Mouse (Mus musculus): Measurements from ENCODE around the gene Yaf2. TPM values are rescaled to one million over a fixed set of nuclear protein-coding genes. Genes with fewer than 3 reads are reported as not detected.

The Yaf2 gene
- total and polyA plus RNA-seq, 3 experiments, result 37.7 to 50.7 TPM; not detected in 1

GRCm38 (mm10) chr15:93259933-93260332 lies 76.8 kb downstream of the Yaf2 start:
- H3K9me3 ChIP-seq (replicated peaks; ENCODE audit: insufficient read depth, low read length), result no peaks in the 10 kb centered on the region
- peaks cover 0 to 2% of the 10 kb centered on the region in 2 experiments; a peak in 1 of 4 replicates for H3K36me3 ChIP-seq (ENCODE audit: control insufficient read depth in 1 of 2, insufficient read depth in 2 of 2, low read length in 2 of 2)
- no peak for DNase-seq (ENCODE audit: low read depth, low spot score)
- H3K27ac ChIP-seq (ENCODE audit: control insufficient read depth, low read depth, low read length), result no peak overlapping the region
- H3K4me1 ChIP-seq (ENCODE audit: control insufficient read depth in 1 of 2, insufficient read depth in 2 of 2, low read length in 2 of 2), result no peaks in the 10 kb centered on the region
- H3K4me3 ChIP-seq (ENCODE audit: control insufficient read depth in 1 of 2, insufficient read depth in 1 of 2, low read depth in 2 of 2, low read length in 2 of 2), result no peak overlapping the region
- TF ChIP-seq TCF12 (IDR thresholded peaks at IDR 0.05; ENCODE audit: low read depth, low read length), result no peak
- TF ChIP-seq ZMIZ1 (IDR thresholded peaks at IDR 0.05; ENCODE audit: low read depth, low read length), result no peak
- TF ChIP-seq MEF2A (IDR thresholded peaks at IDR 0.05; ENCODE audit: extremely low read depth, insufficient replicate concordance, low read depth, low read length, poor library complexity, severe bottlenecking), result no peak
- TF ChIP-seq ELF1 (IDR thresholded peaks at IDR 0.05; ENCODE audit: low read depth, low read length), result no peak
- no peak for TF ChIP-seq TBP (IDR thresholded peaks at IDR 0.05; ENCODE audit: low read depth, low read length)
- TF ChIP-seq NELFE (IDR thresholded peaks at IDR 0.05; ENCODE audit: low read depth, low read length), result no peak
- TF ChIP-seq ZNF384 (IDR thresholded peaks at IDR 0.05; ENCODE audit: low read depth, low read length), result no peak
- TF ChIP-seq GABPA (IDR thresholded peaks at IDR 0.05; ENCODE audit: low read depth, low read length), result no peak
- TF ChIP-seq POLR2AphosphoS2 (IDR thresholded peaks at IDR 0.05; ENCODE audit: low read length), result no peak
- TF ChIP-seq USF2 (IDR thresholded peaks at IDR 0.05; ENCODE audit: borderline replicate concordance in 1 of 2, insufficient read depth in 1 of 2, low read depth in 1 of 2, low read length in 2 of 2), result no peak
- TF ChIP-seq MXI1 (IDR thresholded peaks at IDR 0.05; ENCODE audit: low read depth, low read length), result no peak
- TF ChIP-seq ZC3H11A (IDR thresholded peaks at IDR 0.05; ENCODE audit: low read depth, low read length), result no peak
- no peak for TF ChIP-seq E2F4 (IDR thresholded peaks at IDR 0.05; ENCODE audit: borderline replicate concordance, low read depth, low read length)
- TF ChIP-seq MAX (IDR thresholded peaks at IDR 0.05; ENCODE audit: low read length), result no peak
- no peaks in the 10 kb centered on the region for H3K27me3 ChIP-seq (ENCODE audit: control insufficient read depth in 1 of 2, insufficient read depth in 2 of 2, low read length in 2 of 2)
- H3K9ac ChIP-seq (ENCODE audit: control insufficient read depth, low read depth, low read length, poor library complexity, severe bottlenecking), result no peak overlapping the region
- H3K79me2 ChIP-seq (ENCODE audit: control insufficient read depth, insufficient read depth, low read length, poor library complexity), result no peaks in the 10 kb centered on the region

- no peak overlapping the region for H3K9ac ChIP-seq (ENCODE audit: control insufficient read depth, low read depth, low read length, poor library complexity, severe bottlenecking)
- H3K27me3 ChIP-seq (ENCODE audit: control insufficient read depth in 1 of 2, insufficient read depth in 2 of 2, low read length in 2 of 2), result no peaks in the 10 kb centered on the region
- H3K9me3 ChIP-seq (replicated peaks; ENCODE audit: insufficient read depth, low read length), result no peaks in the 10 kb centered on the region
- H3K4me1 ChIP-seq (ENCODE audit: control insufficient read depth in 1 of 2, insufficient read depth in 2 of 2, low read length in 2 of 2), result no peaks in the 10 kb centered on the region
- H3K4me3 ChIP-seq (ENCODE audit: control insufficient read depth in 1 of 2, insufficient read depth in 1 of 2, low read depth in 2 of 2, low read length in 2 of 2), result no peak overlapping the region
- DNase-seq (ENCODE audit: low read depth, low spot score), result no peak
- TF ChIP-seq ELF1 (IDR thresholded peaks at IDR 0.05; ENCODE audit: low read depth, low read length), result no peak
- TF ChIP-seq JUND (IDR thresholded peaks at IDR 0.05; ENCODE audit: low read depth, low read length), result no peak
- no peak for TF ChIP-seq CHD1 (IDR thresholded peaks at IDR 0.05; ENCODE audit: low read depth, low read length)
- no peak for TF ChIP-seq USF2 (IDR thresholded peaks at IDR 0.05; ENCODE audit: borderline replicate concordance in 1 of 2, insufficient read depth in 1 of 2, low read depth in 1 of 2, low read length in 2 of 2)
- TF ChIP-seq MXI1 (IDR thresholded peaks at IDR 0.05; ENCODE audit: low read depth, low read length), result no peak
- no peak for TF ChIP-seq HCFC1 (IDR thresholded peaks at IDR 0.05; ENCODE audit: low read depth, low read length)
- no peak for TF ChIP-seq MAZ (IDR thresholded peaks at IDR 0.05; ENCODE audit: low read depth, low read length)
- no peak for TF ChIP-seq MYB (IDR thresholded peaks at IDR 0.05; ENCODE audit: low read depth, low read length)
- no peak for TF ChIP-seq E2F4 (IDR thresholded peaks at IDR 0.05; ENCODE audit: borderline replicate concordance, low read depth, low read length)
- TF ChIP-seq RAD21 (IDR thresholded peaks at IDR 0.05; ENCODE audit: low read depth, low read length), result no peak
- no peak for TF ChIP-seq USF1 (IDR thresholded peaks at IDR 0.05; ENCODE audit: low read depth, low read length)
- no peak for TF ChIP-seq POLR2AphosphoS5 (IDR thresholded peaks at IDR 0.05; ENCODE audit: borderline replicate concordance, low read depth, low read length)
- no peak overlapping the region for H3K27ac ChIP-seq (ENCODE audit: control insufficient read depth, low read depth, low read length)
- no peaks in the 10 kb centered on the region for H3K79me2 ChIP-seq (ENCODE audit: control insufficient read depth, insufficient read depth, low read length, poor library complexity)
- H3K36me3 ChIP-seq (ENCODE audit: control insufficient read depth in 1 of 2, insufficient read depth in 2 of 2, low read length in 2 of 2), result peaks cover 2% of the 10 kb centered on the region in 2 experiments; a peak in 2 of 4 replicates
Observed at GRCm38 (mm10) chr15:93255295-93255694, 81.4 kb downstream of the Yaf2 start.

All from MEL (cell line).